Comparison of ENCODE assay signal across 9 mouse cellular contexts in the genomic region with DNA sequence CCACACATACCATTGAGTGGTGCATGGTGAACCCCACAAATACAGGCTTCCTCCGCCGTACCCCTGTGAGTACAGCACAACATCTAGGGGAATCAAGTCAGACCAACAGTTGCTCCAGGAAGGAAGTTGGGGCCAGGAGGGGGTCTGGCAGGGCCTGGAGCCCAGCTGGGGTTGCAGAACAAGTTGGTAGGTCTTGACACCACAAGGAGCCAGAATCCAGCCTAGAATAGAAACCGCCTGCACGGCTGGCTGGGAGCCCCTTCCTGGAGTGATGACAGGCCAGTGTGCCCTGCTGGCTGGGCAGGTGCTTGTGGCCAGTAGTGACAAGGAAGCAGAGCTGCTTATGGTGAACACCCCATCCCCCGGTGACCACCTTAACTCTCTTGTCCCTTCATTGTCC.
DNase-seq lines count a peak whose midpoint lies in the region; ATAC-seq and TF ChIP-seq lines count a peak whose summit lies in the region.
"Had no signal": no experiment of that assay in that cellular context is flagged by ENCODE, and none has a peak within 500 bp of the region (broad histone marks: within the 10 kb centered on the region; RNA-seq: fewer than 3 reads in every experiment).

No protein-coding gene starts in this region.

- no peak for ATAC-seq in cerebellum, adult (ENCODE audit: insufficient number of reproducible peaks, low FRiP score, low TSS enrichment)
- ATAC-seq in hindbrain, embryonic 13.5 days (ENCODE audit: low FRiP score): no peak
- ATAC-seq: intestine, postnatal 0 days had no signal

- H3K9ac ChIP-seq in hindbrain, embryonic 13.5 days: no peak overlapping the region

- intact Hi-C loops in left cerebral cortex, adult 2 months (cut with DNase I): no loop called here

- TF ChIP-seq CTCF in left cerebral cortex, adult 2 months (IDR thresholded peaks at IDR 0.05): no peak

- no peaks in the 10 kb centered on the region for H3K27me3 ChIP-seq in heart, embryonic 10.5 days (ENCODE audit: insufficient read depth, poor library complexity, severe bottlenecking)
- H3K27me3 ChIP-seq in hindbrain, embryonic 13.5 days: no peaks in the 10 kb centered on the region

- H3K27ac ChIP-seq in heart, embryonic 10.5 days: peak overlapping the region; percentile 87
- H3K27ac ChIP-seq in left cerebral cortex, adult 2 months: no peak overlapping the region
- no peak overlapping the region for H3K27ac ChIP-seq in hindbrain, embryonic 13.5 days

- H3K4me2 ChIP-seq in hindbrain, embryonic 13.5 days: no peak overlapping the region

- peak; percentile 5 for DNase-seq in cerebellum, adult 9-11 months
- DNase-seq in heart, embryonic 10.5 days (ENCODE audit: low spot score): no peak
- DNase-seq in liver: peak; percentile 45
- DNase-seq in thymus, adult 18-20 months: peak; percentile 35 to 45
- no peak for DNase-seq in left cerebral cortex, adult 2 months (ENCODE audit: extremely low spot score in 1 of 2, low spot score in 2 of 2)
- no peak for DNase-seq in cerebellum, adult 11-12 months

- H3K4me3 ChIP-seq in heart, embryonic 10.5 days: 0 out of 2 replicates have a peak overlapping the region, but pooled peaks have one; percentile 17
- no peak overlapping the region for H3K4me3 ChIP-seq in left cerebral cortex, adult 2 months
- H3K4me3 ChIP-seq in hindbrain, embryonic 13.5 days: no peak overlapping the region

- H3K36me3 ChIP-seq in heart, embryonic 10.5 days: no peaks in the 10 kb centered on the region
- H3K36me3 ChIP-seq in hindbrain, embryonic 13.5 days: no peaks in the 10 kb centered on the region

- H3K4me1 ChIP-seq in heart, embryonic 10.5 days: peaks cover 42% of the 10 kb centered on the region
- peaks cover 19% of the 10 kb centered on the region for H3K4me1 ChIP-seq in hindbrain, embryonic 13.5 days (replicated peaks)

- H3K9me3 ChIP-seq in heart, embryonic 10.5 days: no peaks in the 10 kb centered on the region
- H3K9me3 ChIP-seq in hindbrain, embryonic 13.5 days: no peaks in the 10 kb centered on the region

- WGBS in heart, embryonic 10.5 days: 53% methylated on average over 5 of the region's 5 CpGs
- 89% methylated on average over 5 of the region's 5 CpGs for WGBS in hindbrain, embryonic 13.5 days

Comparison
In these comparisons a context has a peak if more than half of its experiments do, and no peak if none do; other contexts are left out.
1. DNase-seq: peak in cerebellum, adult 9-11 months (single experiment), liver (single experiment) and thymus, adult 18-20 months (2 of 2); none in heart, embryonic 10.5 days (single experiment), left cerebral cortex, adult 2 months (0 of 2) and cerebellum, adult 11-12 months (single experiment).